Mouse (Mus musculus): ENCODE results near the gene Kdm2a. TPM values are rescaled to one million over a fixed set of nuclear protein-coding genes. Genes with fewer than 3 reads are reported as not detected.

The Kdm2a gene
- total and polyA plus RNA-seq, 3 experiments, result 17.3 to 51.9 (median 23.1) TPM

GRCm38 (mm10) chr19:4326106-4326505 is 72.0 kb downstream of the Kdm2a start:
- Histone ChIP-seq H3K4me3 (replicated peaks in 1 of 3; ENCODE audit: low read depth in 2 of 3, low read length in 2 of 3, poor library complexity in 1 of 3) (no peak overlapping the region), H3K27me3 (replicated peaks) (no peaks in the 10 kb centered on the region), H3K9ac (ENCODE audit: insufficient read depth, low read depth) (no peak overlapping the region), H3K9me3 (replicated peaks; ENCODE audit: low read length) (no peaks in the 10 kb centered on the region), H3K27ac (ENCODE audit: insufficient read depth, low read depth) (no peak overlapping the region), H3K79me2 (replicated peaks; ENCODE audit: control insufficient read depth, extremely low read depth, insufficient read depth, poor library complexity, severe bottlenecking) (peaks cover 17% of the 10 kb centered on the region), H3K4me2 (ENCODE audit: insufficient read depth, low read depth, poor library complexity, severe bottlenecking) (no peak overlapping the region), H3K36me3 (replicated peaks in 1 of 2; ENCODE audit: control insufficient read depth in 1 of 2, insufficient read depth in 1 of 2, low read length in 1 of 2) (peaks cover 76 to 92% of the 10 kb centered on the region in 2 experiments), H3K4me1 (ENCODE audit: control insufficient read depth in 1 of 2, insufficient read depth in 2 of 2) (peaks cover 0 to 27% of the 10 kb centered on the region in 2 experiments; a peak in 2 of 4 replicates)
- in situ Hi-C loops (cut with MboI; ENCODE audit: low pct_ligation_motif_present, low pct_unique_long_range_greater_than_20kb, low sequenced_read_pairs) (no loop called here), dilution Hi-C loops (cut with MboI; ENCODE audit: extremely low pct_ligation_motif_present, extremely low pct_unique_long_range_greater_than_20kb, low sequenced_read_pairs) (no loop called here)
- TF ChIP-seq MEF2A (IDR thresholded peaks at IDR 0.05; ENCODE audit: borderline replicate concordance, low read depth, low read length) (no peak), TBP (conservative IDR thresholded peaks at IDR 0.05; ENCODE audit: low read depth, low read length) (no peak), RCOR1 (conservative IDR thresholded peaks at IDR 0.05; ENCODE audit: low read depth, low read length) (no peak), CHD2 (IDR thresholded peaks at IDR 0.05; ENCODE audit: low read length) (no peak), ZNF384 (IDR thresholded peaks at IDR 0.05; ENCODE audit: low read depth, low read length) (no peak)
- no peak for DNase-seq (ENCODE audit: extremely low read depth)

GRCm38 (mm10) chr19:4322134-4322533 is 76.0 kb downstream of the Kdm2a start:
- in situ Hi-C loops (cut with MboI; ENCODE audit: low pct_ligation_motif_present, low pct_unique_long_range_greater_than_20kb, low sequenced_read_pairs), result no loop called here
- no peak overlapping the region for H3K4me2 ChIP-seq (ENCODE audit: insufficient read depth, low read depth, poor library complexity, severe bottlenecking)
- no peak for TF ChIP-seq EP300 (IDR thresholded peaks at IDR 0.05; ENCODE audit: low read length)
- DNase-seq (ENCODE audit: extremely low read depth), result no peak
- H3K79me2 ChIP-seq (replicated peaks; ENCODE audit: control insufficient read depth, extremely low read depth, insufficient read depth, poor library complexity, severe bottlenecking), result peaks cover 5% of the 10 kb centered on the region
- H3K9ac ChIP-seq (ENCODE audit: insufficient read depth, low read depth), result no peak overlapping the region
- peaks cover 0 to 16% of the 10 kb centered on the region in 2 experiments; a peak in 2 of 4 replicates for H3K4me1 ChIP-seq (ENCODE audit: control insufficient read depth in 1 of 2, insufficient read depth in 2 of 2)
- no peak overlapping the region for H3K4me3 ChIP-seq (replicated peaks in 1 of 3; ENCODE audit: low read depth in 2 of 3, low read length in 2 of 3, poor library complexity in 1 of 3)
- no peaks in the 10 kb centered on the region for H3K9me3 ChIP-seq (replicated peaks; ENCODE audit: low read length)
- H3K27me3 ChIP-seq (replicated peaks), result no peaks in the 10 kb centered on the region
- no peak overlapping the region for H3K27ac ChIP-seq (ENCODE audit: insufficient read depth, low read depth)
- dilution Hi-C loops (cut with MboI; ENCODE audit: extremely low pct_ligation_motif_present, extremely low pct_unique_long_range_greater_than_20kb, low sequenced_read_pairs), result no loop called here
- peaks cover 82 to 98% of the 10 kb centered on the region in 2 experiments for H3K36me3 ChIP-seq (replicated peaks in 1 of 2; ENCODE audit: control insufficient read depth in 1 of 2, insufficient read depth in 1 of 2, low read length in 1 of 2)

GRCm38 (mm10) chr19:4321622-4322021 is 76.5 kb downstream of the Kdm2a start:
- DNase-seq (ENCODE audit: extremely low read depth), result no peak
- peaks cover 78 to 98% of the 10 kb centered on the region in 2 experiments for H3K36me3 ChIP-seq (replicated peaks in 1 of 2; ENCODE audit: control insufficient read depth in 1 of 2, insufficient read depth in 1 of 2, low read length in 1 of 2)
- in situ Hi-C loops (cut with MboI; ENCODE audit: low pct_ligation_motif_present, low pct_unique_long_range_greater_than_20kb, low sequenced_read_pairs), result no loop called here

More at GRCm38 (mm10) chr19:4321622-4322021, 76.5 kb downstream of the Kdm2a start:
- Histone ChIP-seq H3K9me3 (replicated peaks; ENCODE audit: low read length) (no peaks in the 10 kb centered on the region), H3K27me3 (replicated peaks) (no peaks in the 10 kb centered on the region), H3K4me1 (ENCODE audit: control insufficient read depth in 1 of 2, insufficient read depth in 2 of 2) (peaks cover 0 to 17% of the 10 kb centered on the region in 2 experiments; a peak in 2 of 4 replicates), H3K79me2 (replicated peaks; ENCODE audit: control insufficient read depth, extremely low read depth, insufficient read depth, poor library complexity, severe bottlenecking) (peaks cover 5% of the 10 kb centered on the region), H3K4me2 (ENCODE audit: insufficient read depth, low read depth, poor library complexity, severe bottlenecking) (no peak overlapping the region), H3K9ac (ENCODE audit: insufficient read depth, low read depth) (no peak overlapping the region), H3K4me3 (replicated peaks in 1 of 3; ENCODE audit: low read depth in 2 of 3, low read length in 2 of 3, poor library complexity in 1 of 3) (no peak overlapping the region), H3K27ac (ENCODE audit: insufficient read depth, low read depth) (no peak overlapping the region)
- dilution Hi-C loops (cut with MboI; ENCODE audit: extremely low pct_ligation_motif_present, extremely low pct_unique_long_range_greater_than_20kb, low sequenced_read_pairs), result no loop called here
- no peak for TF ChIP-seq MAFK (IDR thresholded peaks at IDR 0.05; ENCODE audit: insufficient replicate concordance, low read length)
- TF ChIP-seq KAT2A (IDR thresholded peaks at IDR 0.05; ENCODE audit: insufficient replicate concordance, low read length), result no peak
- no peak for TF ChIP-seq GABPA (IDR thresholded peaks at IDR 0.05; ENCODE audit: insufficient replicate concordance, low read depth, low read length)
- no peak for TF ChIP-seq MEF2A (IDR thresholded peaks at IDR 0.05; ENCODE audit: borderline replicate concordance, low read depth, low read length)
- TF ChIP-seq MAZ (IDR thresholded peaks at IDR 0.05; ENCODE audit: low read depth, low read length), result no peak
- TF ChIP-seq BHLHE40 (IDR thresholded peaks at IDR 0.05; ENCODE audit: low read depth, low read length), result no peak
- TF ChIP-seq SMC3 (IDR thresholded peaks at IDR 0.05; ENCODE audit: low read depth, low read length), result no peak
- TF ChIP-seq JUN (IDR thresholded peaks at IDR 0.05; ENCODE audit: insufficient read depth, low read depth, low read length), result no peak
- no peak for TF ChIP-seq SIN3A (IDR thresholded peaks at IDR 0.05; ENCODE audit: low read length)
- TF ChIP-seq POLR2AphosphoS2 (IDR thresholded peaks at IDR 0.05; ENCODE audit: low read depth, low read length), result no peak
- no peak for TF ChIP-seq USF2 (conservative IDR thresholded peaks at IDR 0.05; ENCODE audit: low read depth, low read length)
- no peak for TF ChIP-seq CTCF (conservative IDR thresholded peaks at IDR 0.05 in 1 of 2, IDR thresholded peaks at IDR 0.05 in 1 of 2; ENCODE audit: low read depth in 2 of 2, low read length in 2 of 2)
- TF ChIP-seq RCOR1 (conservative IDR thresholded peaks at IDR 0.05; ENCODE audit: low read depth, low read length), result no peak
- TF ChIP-seq ZKSCAN1 (IDR thresholded peaks at IDR 0.05; ENCODE audit: borderline replicate concordance, low read depth, low read length), result no peak
